Mouse (Mus musculus) embryonic stem cell, embryonic (primary cell): ENCODE measurements at regions not wholly inside any gene's neighbourhood (a gene's known extent, or its start where the extent isn't known, plus 50 kb on each side); places are given as distances from the start of the nearest gene placed in this dataset.

Experiments
- CTCF ChIA-PET, 4 experiments: fragments of 300-600 bp in 2 of 4; fragments of 350-600 bp in 2 of 4; sonication (Branson Sonifier 250); formaldehyde crosslinking; loops; one replicate each; lab custom pipeline; 2022; ENCODE audit warnings: inconsistent platforms in 2 of 4; lab: Charles Lee
- POLR2A ChIA-PET, 4 experiments: fragments of 300-600 bp in 2 of 4; fragments of 350-600 bp in 2 of 4; sonication (Branson Sonifier 250); formaldehyde crosslinking; loops; one replicate each; lab custom pipeline; 2022; ENCODE audit warnings: antibody characterized with exemption in 4 of 4, inconsistent platforms in 1 of 4; lab: Charles Lee

DNA sequence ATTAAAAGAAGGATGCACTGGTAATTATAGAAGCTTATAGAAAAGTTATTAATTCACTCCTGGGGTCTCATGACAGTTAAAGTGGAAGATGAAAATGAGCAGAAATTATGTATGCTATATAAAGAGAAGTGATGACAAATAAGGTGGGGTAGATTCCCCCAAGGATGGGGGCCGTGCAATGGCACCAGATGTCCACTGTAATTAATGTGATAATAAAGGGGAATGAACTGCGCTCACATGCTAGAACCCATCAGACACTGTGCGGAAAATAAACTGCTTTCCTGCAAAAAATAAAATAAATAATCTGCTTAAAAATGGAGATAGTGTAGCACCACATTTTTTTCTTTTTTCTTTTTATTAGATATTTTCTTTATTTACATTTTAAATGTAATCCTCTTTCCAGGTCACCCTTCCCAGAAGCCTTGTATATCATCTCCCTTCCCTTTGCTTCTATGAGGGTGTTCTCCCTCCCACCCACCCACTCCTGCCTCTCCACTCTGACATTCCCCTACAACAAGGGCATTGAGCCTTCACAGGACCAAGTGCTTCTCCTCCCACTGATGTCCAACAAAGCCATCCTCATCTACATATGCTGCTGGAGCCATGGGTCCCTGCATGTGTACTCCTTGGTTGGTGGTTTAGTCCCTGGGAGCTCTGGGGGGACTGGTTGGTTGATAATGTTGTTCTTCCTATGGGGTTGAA is 934.0 kb upstream of the Pcdh20 start:
- CTCF ChIA-PET: no interaction called here

DNA sequence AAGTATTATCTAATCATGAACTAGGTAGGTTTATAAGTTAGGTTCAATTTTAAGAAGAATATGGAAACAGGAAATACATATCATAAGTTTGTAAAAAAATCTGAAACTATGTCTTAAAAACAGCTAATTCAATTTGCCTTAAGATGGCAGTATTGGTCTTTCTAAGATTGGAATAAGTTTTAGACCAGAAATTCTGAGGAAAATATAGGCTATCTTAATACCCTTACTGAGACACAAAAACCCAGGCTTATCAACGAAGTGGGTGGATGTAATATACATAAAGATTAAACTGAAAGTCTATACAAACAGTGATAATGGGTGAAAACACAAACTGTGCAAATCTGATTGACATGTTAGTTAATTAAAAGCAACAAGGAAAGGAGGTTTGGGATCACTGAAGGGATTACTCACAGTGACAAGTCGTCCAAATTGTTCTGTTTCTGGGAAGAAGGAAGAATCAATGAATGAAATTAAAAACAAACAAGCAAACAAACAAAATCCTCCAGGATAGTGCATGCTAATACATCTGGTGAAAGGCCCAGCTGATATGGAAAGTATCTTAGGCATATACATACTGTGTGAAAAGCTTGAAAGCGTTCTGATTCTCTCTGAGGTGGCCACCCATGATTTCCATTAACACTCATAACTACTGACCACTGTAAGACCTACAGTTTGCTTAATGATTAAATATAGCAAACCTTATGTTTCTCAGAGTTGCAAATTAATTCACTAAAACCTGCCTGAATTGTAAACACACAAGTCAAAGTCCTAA is 931.6 kb upstream of the Pcdh20 start:
- CTCF ChIA-PET: no interaction called here
- POLR2A ChIA-PET: no interaction called here

More for the DNA sequence above, 934.0 kb upstream of the Pcdh20 start:
- POLR2A ChIA-PET: no interaction called here

DNA sequence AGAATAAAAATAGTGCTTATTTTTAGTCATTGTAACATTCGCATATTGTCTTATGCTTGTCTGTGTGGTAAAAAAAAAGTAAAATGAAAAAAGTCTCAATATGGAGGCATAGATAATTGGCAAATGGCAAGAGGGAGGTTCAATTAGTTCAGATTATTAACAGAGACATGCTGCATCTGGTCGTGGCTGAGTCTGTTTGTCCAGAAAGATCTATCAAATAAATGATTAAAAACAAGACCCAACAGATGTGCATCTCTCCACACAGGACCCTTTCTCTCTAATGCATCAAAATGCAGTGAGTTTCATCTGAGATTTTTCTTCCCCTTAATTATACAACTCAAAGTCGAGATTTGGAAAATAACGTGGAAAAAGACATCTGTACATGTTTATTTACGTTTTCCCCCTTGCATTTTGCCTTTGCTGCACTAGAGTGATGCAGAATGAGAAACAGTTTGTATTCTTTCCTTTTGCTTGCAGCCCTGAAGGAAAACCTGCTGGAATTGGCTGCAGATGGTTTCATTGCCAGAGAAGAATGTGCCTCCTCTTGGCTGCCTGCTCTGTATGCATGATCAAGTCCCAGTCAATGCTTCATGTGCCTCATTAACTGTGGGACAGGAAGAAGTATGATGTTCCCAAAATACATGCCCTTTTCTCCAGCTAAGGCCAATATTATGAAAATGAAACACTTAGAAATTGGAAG is 886.0 kb upstream of the Pcdh20 start:
- ChIA-PET POLR2A (no interaction called here), CTCF (no interaction called here)

DNA sequence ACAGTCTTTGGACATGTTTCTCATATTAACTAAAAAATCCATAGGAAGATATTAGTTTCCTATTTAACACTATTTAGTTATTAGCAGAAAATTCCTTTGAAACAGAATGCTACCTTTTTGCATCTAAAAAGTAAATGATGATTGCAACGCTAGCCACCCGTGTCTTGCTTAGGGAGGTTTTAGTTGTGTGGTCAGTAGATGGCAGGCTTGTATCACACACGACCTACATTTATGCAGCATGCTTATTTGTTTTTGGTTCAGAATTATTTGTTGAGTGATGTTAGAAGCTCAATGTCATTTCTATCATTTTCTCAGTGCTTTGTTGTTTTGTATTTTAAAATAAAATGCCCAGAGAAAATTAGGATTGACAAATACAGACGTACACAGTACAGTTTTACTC is 876.8 kb upstream of the Pcdh20 start:
- ChIA-PET CTCF (interaction anchor here in 1 of 4 experiments (0.6 kb wide), 1 partner anchor 113 kb away, joined by 4 read pairs; no protein-coding TSS in a partner anchor), POLR2A (no interaction called here)

DNA sequence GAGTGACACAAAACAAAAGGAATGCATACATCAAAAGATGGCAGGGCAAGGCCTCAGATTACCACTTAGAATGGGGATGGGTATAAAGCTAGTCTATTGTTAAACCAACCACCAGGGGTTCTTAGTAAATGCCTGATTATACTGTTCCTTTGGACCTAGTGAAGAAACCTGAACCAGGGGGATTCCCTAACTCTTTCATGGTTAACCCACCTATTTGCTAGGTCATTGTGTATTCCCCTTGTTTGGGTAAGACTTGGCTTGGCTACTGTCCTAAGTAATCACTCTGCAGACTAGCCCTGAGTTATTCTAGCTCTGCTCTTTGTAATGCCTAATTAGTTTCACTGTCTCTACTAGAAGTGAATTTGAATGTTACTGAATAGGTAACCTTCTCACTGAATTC is 853.9 kb upstream of the Pcdh20 start:
- POLR2A ChIA-PET: no interaction called here

DNA sequence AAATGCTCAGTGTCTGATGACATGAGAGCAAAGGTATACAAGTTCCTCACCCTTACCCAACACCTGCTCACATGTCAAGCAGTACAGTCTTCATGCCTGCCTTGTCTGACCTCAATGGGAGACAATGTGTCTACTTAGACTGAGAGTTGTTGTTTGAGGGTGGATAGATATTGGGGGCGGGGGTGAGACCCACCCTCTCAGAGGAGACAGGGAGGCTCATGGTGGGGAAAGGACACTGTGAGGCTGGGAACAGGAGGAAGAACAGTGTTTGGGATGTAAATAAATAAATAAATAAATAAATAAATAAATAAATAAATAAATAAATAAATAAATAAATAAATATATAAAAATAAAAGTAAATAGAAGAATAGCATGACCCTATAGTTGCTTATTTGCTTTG is 837.3 kb upstream of the Pcdh20 start:
- ChIA-PET POLR2A (interaction anchor here in 1 of 4 experiments (0.5 kb wide), 1 partner anchor 69 kb away, joined by 3 read pairs; no protein-coding TSS in a partner anchor), CTCF (no interaction called here)

More for the DNA sequence above, 853.9 kb upstream of the Pcdh20 start:
- CTCF ChIA-PET: no interaction called here
